Mouse (Mus musculus) thymus, postnatal 36 days (tissue): ENCODE measurements around the gene Tube1.
"Not testable (repeated sequence)": the region's sequence is repeated elsewhere in the genome, so short reads cannot be mapped to it uniquely, and the experiment has no call there.

ENCODE experiments used
- DNase-seq, 2 experiments: peaks; one replicate each; pipeline ENCODE4 v3.0.0; 2022; ENCODE audit warnings: mixed read lengths in 2 of 2

The Tube1 gene

GRCm38 (mm10) chr10:39170181-39170580, 36.4 kb downstream of the Tube1 start:
- DNase-seq = peak; percentile 80 to 83

GRCm38 (mm10) chr10:39170706-39171105, 36.9 kb downstream of the Tube1 start:
- peak in 1 of 2 experiments; percentile 49 for DNase-seq

GRCm38 (mm10) chr10:39171134-39171533, 37.4 kb downstream of the Tube1 start:
- peak; percentile 94 for DNase-seq

GRCm38 (mm10) chr10:39171603-39172539, 38.1 kb downstream of the Tube1 start:
- DNase-seq = peak; percentile 89 to 90

GRCm38 (mm10) chr10:39172540-39172931, 38.8 kb downstream of the Tube1 start:
- DNase-seq = no peak

- DNase-seq = no peak
Measured at GRCm38 (mm10) chr10:39173077-39173476, 39.3 kb downstream of the Tube1 start.

- DNase-seq = no peak
Measured at GRCm38 (mm10) chr10:39176981-39177380, 43.2 kb downstream of the Tube1 start.

GRCm38 (mm10) chr10:39184864-39185544, 51.2 kb downstream of the Tube1 start:
- no peak for DNase-seq

GRCm38 (mm10) chr10:39185545-39185906, 51.8 kb downstream of the Tube1 start:
- no peak for DNase-seq

GRCm38 (mm10) chr10:39192673-39193072, 58.9 kb downstream of the Tube1 start:
- peak; percentile 65 to 84 for DNase-seq

- not testable (repeated sequence) for DNase-seq
Measured at GRCm38 (mm10) chr10:39198216-39198615, 64.4 kb downstream of the Tube1 start.
